Mouse (Mus musculus): Measurements from ENCODE around the gene Ptf1a.

DNA sequence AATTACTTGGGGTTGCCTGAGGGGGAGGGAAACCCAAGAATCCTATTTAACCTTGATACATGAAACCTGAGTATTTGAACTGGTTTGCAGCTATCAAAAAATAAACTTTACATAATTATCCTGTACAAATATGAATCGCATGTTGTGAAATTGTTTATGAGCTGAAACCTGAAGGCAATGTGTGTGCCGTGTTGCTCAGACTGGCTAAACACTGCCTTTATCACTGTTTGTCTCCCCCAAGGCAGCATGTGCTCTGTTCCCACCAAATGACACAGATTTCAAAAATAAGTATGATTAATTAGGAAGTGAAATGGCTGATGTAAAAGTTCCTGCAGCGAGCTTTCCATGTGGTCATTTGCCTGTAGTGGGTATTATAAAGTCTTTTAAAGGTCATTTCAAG lies 44.8 kb downstream of the Ptf1a start:
- TF ChIP-seq CTCF (IDR thresholded peaks at IDR 0.05; ENCODE audit: borderline replicate concordance, control insufficient read depth, extremely low read depth, insufficient read depth, low read length, poor library complexity) (no peak), POLR2A (IDR thresholded peaks at IDR 0.05; ENCODE audit: control insufficient read depth, extremely low read depth, insufficient read depth, low read length, poor library complexity) (no peak)
